Mouse (Mus musculus): ENCODE measurements around the gene Camta1.

GRCm38 (mm10) chr4:151301337-151301736 is 560.3 kb downstream of the Camta1 start:
- TF ChIP-seq CTCF (IDR thresholded peaks at IDR 0.05; ENCODE audit: borderline replicate concordance, insufficient read depth, low read depth, low read length) (no peak), POLR2A (IDR thresholded peaks at IDR 0.05; ENCODE audit: borderline replicate concordance, insufficient read depth, low read length) (no peak)
